Mouse (Mus musculus) embryo, embryonic 11.5 days (tissue): ENCODE results near the gene Ppm1l.
A peak's percentile ranks its signal among the peaks of the same experiment; 100 is the strongest.
"Not testable (repeated sequence)": the region's sequence is repeated elsewhere in the genome, so short reads cannot be mapped to it uniquely, and the experiment has no call there.

Experiments
- DNase-seq: peaks from one replicate; pipeline ENCODE4 v3.0.0-alpha.2; 2012; ENCODE audit warnings: low read depth, low spot score

Ppm1l gene

DNA sequence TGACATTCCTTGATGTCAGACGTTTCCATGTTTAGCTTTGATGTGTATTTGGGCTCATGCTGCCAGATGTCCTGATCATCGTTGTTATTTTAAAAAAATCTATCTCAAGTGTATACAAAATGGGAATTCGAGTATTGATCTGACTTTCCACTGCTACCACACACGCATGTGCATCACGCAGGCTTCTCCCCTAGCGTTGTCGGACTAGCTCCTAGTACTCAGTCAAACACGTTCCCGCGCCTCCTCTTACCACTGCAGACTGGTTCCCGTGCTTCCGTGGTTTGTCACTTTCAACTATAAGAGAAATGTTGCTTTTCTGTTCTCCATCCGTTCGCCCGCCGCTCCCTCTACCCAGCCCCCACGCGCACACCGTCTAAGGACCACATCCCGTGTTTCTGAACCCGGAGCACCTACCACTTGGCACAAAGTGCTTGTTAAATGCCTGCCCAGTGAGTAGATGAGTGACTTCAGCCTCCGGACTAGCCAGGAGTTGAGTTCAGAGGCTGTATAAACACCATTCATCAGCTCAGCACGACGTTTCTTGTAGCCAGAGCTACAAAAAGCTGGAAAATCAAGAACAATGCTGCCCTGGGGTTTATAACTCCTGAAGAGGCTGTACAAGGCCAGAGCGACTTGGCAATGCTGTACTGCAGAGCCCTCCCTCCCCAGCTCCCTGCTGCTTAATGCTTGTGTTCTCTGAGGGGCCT lies 219.4 kb downstream of the Ppm1l start:
- DNase-seq, result peak; percentile 39

- no peak for DNase-seq
These were observed 226.3 kb downstream of the Ppm1l start for GRCm38 (mm10) chr3:69542962-69543361.

GRCm38 (mm10) chr3:69543730-69544129 lies 227.1 kb downstream of the Ppm1l start:
- no peak for DNase-seq

GRCm38 (mm10) chr3:69545017-69545416 lies 228.4 kb downstream of the Ppm1l start:
- no peak for DNase-seq

- DNase-seq, result no peak
These were observed 232.2 kb downstream of the Ppm1l start for GRCm38 (mm10) chr3:69548704-69549455.

- DNase-seq, result no peak
These were observed 232.9 kb downstream of the Ppm1l start for GRCm38 (mm10) chr3:69549602-69550001.

DNA sequence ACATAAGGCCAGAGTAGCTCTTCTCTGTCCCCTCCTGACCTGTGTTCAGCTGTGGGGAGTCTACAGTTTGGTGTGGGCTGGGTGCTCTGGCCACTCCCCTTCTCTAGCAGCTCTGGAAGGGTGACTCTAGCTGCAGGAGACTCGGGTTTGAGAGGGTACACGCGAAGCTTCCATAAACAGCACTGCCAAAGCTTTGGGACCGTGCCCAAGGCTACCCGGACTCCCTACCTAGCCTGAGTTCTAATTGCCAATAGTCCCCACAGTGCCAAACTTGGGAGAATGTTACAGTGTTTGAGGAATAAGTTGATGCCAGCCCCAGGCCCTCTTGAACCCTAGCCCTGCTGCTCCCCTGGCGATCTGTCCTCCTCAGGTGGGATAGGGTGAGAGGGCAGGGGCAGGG lies 238.8 kb downstream of the Ppm1l start:
- no peak for DNase-seq

- DNase-seq, result no peak
These were observed 239.6 kb downstream of the Ppm1l start for GRCm38 (mm10) chr3:69556092-69556778.

DNA sequence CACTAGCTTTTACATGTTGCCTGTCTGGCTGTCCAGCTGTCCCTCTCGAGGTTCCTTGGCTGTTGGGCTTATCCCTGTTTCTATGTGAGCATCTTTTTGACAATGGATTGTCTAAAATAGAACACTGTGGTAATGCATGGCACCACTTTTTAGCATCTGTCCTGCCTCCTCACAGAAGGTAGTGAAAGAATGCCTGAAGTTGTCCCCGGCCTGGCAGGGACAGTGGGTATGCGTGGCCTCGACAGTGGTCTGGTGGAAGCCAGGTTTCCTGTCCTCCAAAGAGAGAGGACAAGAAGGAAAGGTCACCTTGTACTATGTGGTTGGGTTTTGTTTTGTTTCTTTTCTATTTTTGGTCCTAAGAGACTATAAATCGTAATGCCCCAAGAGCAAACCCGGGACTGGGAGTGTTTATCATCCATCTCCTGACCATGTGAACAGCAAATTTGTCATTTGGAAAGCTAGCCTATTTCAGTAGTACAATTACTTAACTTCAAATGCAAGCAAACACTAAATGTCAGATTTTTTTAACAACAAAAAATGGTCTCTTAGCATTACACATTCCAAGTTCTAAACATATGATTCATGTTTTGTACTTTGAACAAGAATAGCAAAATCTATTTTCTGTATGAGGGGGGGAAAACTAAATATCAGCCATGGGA lies 242.8 kb downstream of the Ppm1l start:
- no peak for DNase-seq

- no peak for DNase-seq
These were observed 243.3 kb downstream of the Ppm1l start for GRCm38 (mm10) chr3:69559975-69560330.

GRCm38 (mm10) chr3:69561686-69562085 lies 245.0 kb downstream of the Ppm1l start:
- DNase-seq, result no peak

GRCm38 (mm10) chr3:69563406-69563805 lies 246.7 kb downstream of the Ppm1l start:
- no peak for DNase-seq

DNA sequence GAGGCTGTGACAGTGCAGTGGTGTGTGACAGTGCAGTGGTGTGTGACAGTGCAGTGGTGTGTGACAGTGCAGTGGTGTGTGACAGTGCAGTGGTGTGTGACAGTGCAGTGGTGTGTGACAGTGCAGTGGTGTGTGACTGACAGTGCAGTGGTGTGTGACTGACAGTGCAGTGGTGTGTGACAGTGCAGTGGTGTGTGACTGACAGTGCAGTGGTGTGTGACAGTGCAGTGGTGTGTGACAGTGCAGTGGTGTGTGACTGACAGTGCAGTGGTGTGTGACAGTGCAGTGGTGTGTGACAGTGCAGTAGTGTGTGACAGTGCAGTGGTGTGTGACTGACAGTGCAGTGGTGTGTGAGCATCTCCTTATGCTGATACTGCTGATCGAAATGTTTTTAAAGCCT lies 248.9 kb downstream of the Ppm1l start:
- not testable (repeated sequence) for DNase-seq

DNA sequence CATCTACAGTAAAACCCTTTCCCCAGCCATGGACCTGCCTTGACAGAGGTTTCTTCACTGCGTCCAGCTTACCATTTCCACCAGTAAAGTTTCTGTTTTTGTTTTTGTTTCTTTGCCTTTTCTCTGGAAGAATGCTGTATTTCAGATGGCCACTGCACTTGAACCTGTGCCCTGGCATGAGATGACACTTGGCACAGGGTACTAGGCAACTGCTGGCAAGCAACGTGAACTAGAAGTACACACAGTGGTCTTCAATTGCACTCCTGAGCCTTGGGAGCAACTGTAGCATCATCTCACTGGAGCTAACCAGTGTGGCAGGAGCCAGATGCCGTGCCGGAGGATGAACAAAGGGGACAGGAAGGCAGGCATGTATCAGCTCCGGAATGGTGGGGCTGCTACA lies 255.9 kb downstream of the Ppm1l start:
- no peak for DNase-seq

- no peak for DNase-seq
These were observed 258.9 kb downstream of the Ppm1l start for GRCm38 (mm10) chr3:69575577-69575976.

DNA sequence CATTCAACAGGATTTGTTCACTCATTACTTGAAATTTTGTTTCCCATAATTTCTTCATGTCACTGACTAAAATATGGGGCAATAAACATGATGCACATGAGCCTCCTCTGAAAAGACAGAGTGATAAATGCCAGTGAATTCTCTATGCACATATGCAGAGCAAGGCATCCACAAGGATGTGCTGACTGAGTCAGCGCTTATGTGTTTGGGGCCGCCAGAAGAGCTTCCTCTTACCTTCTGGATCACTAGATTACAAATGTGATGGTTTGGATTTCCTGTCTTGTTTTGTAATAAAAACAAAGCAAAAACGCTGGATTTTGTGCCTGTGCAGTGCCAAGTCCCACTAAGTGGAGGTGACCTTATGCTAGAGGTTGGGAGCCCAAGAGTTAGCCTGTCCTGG lies 260.1 kb downstream of the Ppm1l start:
- no peak for DNase-seq

DNA sequence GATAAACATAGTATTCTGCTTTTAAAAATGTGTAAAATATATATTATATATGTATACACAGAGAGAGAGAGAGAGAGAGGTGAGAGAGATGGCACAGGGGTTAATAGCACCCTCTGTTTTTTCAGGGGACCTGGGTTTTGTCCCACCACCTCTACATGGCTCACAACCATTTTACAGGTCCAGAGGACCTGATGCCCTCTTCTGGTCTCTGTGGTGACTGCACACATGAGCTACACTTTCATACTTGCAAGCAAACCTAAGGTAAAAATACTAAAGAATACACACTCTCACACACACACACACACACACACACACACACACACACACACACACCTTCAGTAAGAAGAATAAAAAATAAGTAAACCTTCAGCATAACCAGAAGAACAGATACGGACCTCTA lies 262.1 kb downstream of the Ppm1l start:
- DNase-seq, result no peak

GRCm38 (mm10) chr3:69583798-69584197 lies 267.1 kb downstream of the Ppm1l start:
- no peak for DNase-seq

DNA sequence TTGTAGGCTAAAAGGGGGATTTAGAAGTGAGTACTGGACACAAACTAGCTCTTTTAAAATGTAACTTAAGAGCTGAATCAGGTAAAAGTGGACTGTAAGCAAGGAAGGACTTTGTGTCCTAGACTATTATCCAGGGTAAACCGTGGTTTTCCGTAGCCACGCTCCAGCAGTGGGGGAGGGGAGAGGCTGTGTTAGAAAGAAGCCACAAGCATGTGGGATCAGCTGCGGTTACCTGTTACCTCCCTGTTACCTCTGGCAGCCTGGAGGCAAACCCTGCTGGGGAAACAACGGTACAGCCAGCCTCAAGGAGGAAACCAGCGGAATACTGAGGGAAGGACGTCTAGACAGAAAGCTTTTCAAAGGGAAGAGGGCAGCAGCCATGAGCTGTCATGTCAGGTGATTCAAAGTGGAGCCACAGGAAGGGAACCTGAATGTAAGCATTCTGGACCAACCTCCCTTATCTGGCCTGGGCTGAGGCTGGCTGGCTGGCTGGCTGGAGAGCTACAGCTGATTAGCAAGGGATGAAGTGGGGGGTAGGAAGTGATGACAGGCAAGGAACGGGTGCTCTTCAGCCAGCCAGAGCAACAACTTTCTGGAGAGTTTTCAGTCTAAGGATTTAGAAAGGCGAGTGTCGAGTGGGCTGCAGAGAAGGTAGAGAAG lies 271.6 kb downstream of the Ppm1l start:
- DNase-seq, result no peak

DNA sequence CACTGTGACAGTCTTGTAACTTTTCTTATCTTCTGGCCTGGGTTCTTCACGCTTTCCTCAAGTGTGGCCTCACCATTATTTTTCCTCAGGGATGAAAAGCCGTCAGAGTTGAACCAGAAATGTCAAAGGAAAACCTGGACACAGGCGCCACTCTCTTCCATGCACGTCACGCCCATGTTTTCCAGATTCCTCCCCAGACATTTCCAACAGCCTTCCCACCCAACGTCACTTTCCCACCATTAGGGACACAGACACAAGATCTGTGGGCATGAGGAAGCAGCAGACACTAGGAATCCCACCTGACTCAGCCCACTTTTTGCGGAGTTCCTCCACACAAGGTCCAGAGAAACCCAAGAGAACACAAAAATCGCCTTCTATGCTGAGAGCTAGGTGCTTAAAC lies 276.8 kb downstream of the Ppm1l start:
- no peak for DNase-seq

DNA sequence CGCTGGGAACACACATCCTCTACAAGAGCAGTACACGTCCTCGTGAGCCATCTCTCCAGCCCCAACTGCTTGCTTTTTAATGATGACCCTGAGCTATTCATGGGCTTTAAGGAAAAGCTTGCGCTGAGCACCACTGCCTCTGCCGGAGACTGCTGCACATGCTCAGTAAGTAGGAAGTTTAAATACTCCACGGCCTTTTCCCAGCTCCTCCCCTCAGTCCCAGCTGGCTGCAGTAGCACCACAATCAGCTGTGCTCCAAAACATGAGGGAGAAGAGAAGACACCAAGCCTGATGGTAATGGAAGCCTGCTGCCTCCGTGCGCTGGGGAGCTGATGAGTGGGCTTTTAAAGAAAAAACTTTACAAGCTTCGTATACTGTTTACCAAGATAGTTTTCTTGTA lies 277.4 kb downstream of the Ppm1l start:
- DNase-seq, result no peak

DNA sequence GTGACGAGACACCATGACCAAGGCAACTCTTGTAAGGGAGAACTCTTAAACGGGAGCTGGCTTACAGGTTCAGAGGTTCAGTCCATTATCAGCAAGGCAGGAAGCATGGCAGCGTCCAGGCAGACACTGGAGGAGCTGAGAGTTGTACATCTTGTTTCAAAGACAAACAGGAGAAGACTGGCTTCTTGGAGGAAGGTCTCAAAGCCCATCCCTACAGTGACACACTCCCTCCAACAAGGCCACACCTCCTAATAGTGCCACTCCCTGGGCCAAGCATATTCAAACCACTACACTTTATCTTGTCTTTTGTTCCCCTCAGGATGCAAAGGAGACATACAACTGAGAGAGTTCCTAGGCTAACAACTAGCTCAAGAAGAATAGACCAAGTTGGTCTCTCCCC lies 279.5 kb downstream of the Ppm1l start:
- DNase-seq, result no peak
